Mouse (Mus musculus): Measurements from ENCODE around the gene Lrrk1. TPM values are rescaled to one million over a fixed set of nuclear protein-coding genes. Genes with fewer than 3 reads are reported as not detected.

Lrrk1 gene
- total and polyA plus RNA-seq, 3 experiments = 7.8 to 11.0 (median 9.6) TPM

GRCm38 (mm10) chr7:66292552-66293376 lies 95.4 kb downstream of the Lrrk1 start:
- TF ChIP-seq POLR2A (IDR thresholded peaks at IDR 0.05; ENCODE audit: insufficient read depth, low read depth, low read length) (no peak), CTCF (IDR thresholded peaks at IDR 0.05) (no peak), EP300 (IDR thresholded peaks at IDR 0.05; ENCODE audit: insufficient read depth, low read depth, low read length) (no peak)
- Histone ChIP-seq H3K9ac (ENCODE audit: low read depth, low read length) (no peak overlapping the region), H3K4me1 (ENCODE audit: control insufficient read depth, insufficient read depth, low read length) (no peaks in the 10 kb centered on the region), H3K27ac (no peak overlapping the region), H3K27me3 (ENCODE audit: control insufficient read depth, insufficient read depth, low read length) (no peaks in the 10 kb centered on the region), H3K4me3 (no peak overlapping the region), H3K79me2 (replicated peaks; ENCODE audit: control insufficient read depth, insufficient read depth, low read length) (no peaks in the 10 kb centered on the region), H3K36me3 (ENCODE audit: control insufficient read depth, insufficient read depth, low read length) (no peaks in the 10 kb centered on the region)
- WGBS = 72% methylated on average over 19 of the region's 19 CpGs
- DNase-seq = peak; percentile 41 to 48
- intact Hi-C loops (cut with DNase I) = no loop called here

GRCm38 (mm10) chr7:66292010-66292409 lies 96.1 kb downstream of the Lrrk1 start:
- H3K4me3 ChIP-seq = no peak overlapping the region
- 93% methylated on average over 8 of the region's 8 CpGs for WGBS
- H3K79me2 ChIP-seq (replicated peaks; ENCODE audit: control insufficient read depth, insufficient read depth, low read length) = no peaks in the 10 kb centered on the region
- no peak overlapping the region for H3K9ac ChIP-seq (ENCODE audit: low read depth, low read length)
- no peak overlapping the region for H3K27ac ChIP-seq
- intact Hi-C loops (cut with DNase I) = no loop called here
- no peak for DNase-seq
- no peaks in the 10 kb centered on the region for H3K27me3 ChIP-seq (ENCODE audit: control insufficient read depth, insufficient read depth, low read length)
- H3K36me3 ChIP-seq (ENCODE audit: control insufficient read depth, insufficient read depth, low read length) = no peaks in the 10 kb centered on the region
- no peaks in the 10 kb centered on the region for H3K4me1 ChIP-seq (ENCODE audit: control insufficient read depth, insufficient read depth, low read length)
- TF ChIP-seq CTCF (IDR thresholded peaks at IDR 0.05) = no peak
- TF ChIP-seq EP300 (IDR thresholded peaks at IDR 0.05; ENCODE audit: insufficient read depth, low read depth, low read length) = no peak
- no peak for TF ChIP-seq POLR2A (IDR thresholded peaks at IDR 0.05; ENCODE audit: insufficient read depth, low read depth, low read length)

GRCm38 (mm10) chr7:66282984-66283612 lies 105.1 kb downstream of the Lrrk1 start:
- no peaks in the 10 kb centered on the region for H3K36me3 ChIP-seq (ENCODE audit: control insufficient read depth, insufficient read depth, low read length)
- intact Hi-C loops (cut with DNase I) = no loop called here
- H3K9ac ChIP-seq (ENCODE audit: low read depth, low read length) = no peak overlapping the region
- WGBS = 73% methylated on average over 10 of the region's 10 CpGs
- H3K27ac ChIP-seq = no peak overlapping the region
- H3K4me3 ChIP-seq = no peak overlapping the region
- no peaks in the 10 kb centered on the region for H3K4me1 ChIP-seq (ENCODE audit: control insufficient read depth, insufficient read depth, low read length)
- TF ChIP-seq EP300 (IDR thresholded peaks at IDR 0.05; ENCODE audit: insufficient read depth, low read depth, low read length) (no peak), POLR2A (IDR thresholded peaks at IDR 0.05; ENCODE audit: insufficient read depth, low read depth, low read length) (no peak), CTCF (IDR thresholded peaks at IDR 0.05) (no peak)
- no peak for DNase-seq
- no peaks in the 10 kb centered on the region for H3K79me2 ChIP-seq (replicated peaks; ENCODE audit: control insufficient read depth, insufficient read depth, low read length)
- no peaks in the 10 kb centered on the region for H3K27me3 ChIP-seq (ENCODE audit: control insufficient read depth, insufficient read depth, low read length)

DNA sequence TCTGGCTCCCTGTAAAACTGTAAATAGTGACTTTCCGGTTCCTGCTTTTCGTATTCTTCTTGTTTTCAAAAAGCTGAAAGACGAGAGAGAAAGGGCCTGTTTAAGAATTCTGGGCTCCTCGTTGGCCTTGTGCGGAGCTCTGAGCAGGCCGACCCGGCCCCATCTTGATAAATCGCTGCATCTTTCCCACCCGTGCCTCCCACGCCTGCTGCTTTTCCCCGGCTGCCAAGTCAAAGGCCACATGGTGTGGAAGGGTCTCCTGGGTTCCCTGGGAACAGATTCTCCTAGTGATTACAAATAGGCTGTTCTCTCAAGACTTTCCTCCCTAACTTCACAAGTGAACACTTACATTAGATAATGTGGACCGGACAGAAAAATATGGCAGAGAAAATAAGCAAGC lies 105.9 kb downstream of the Lrrk1 start:
- no peaks in the 10 kb centered on the region for H3K36me3 ChIP-seq (ENCODE audit: control insufficient read depth, insufficient read depth, low read length)
- intact Hi-C loops (cut with DNase I) = no loop called here
- no peaks in the 10 kb centered on the region for H3K27me3 ChIP-seq (ENCODE audit: control insufficient read depth, insufficient read depth, low read length)
- no peak overlapping the region for H3K9ac ChIP-seq (ENCODE audit: low read depth, low read length)
- 65% methylated on average over 12 of the region's 12 CpGs for WGBS
- no peak overlapping the region for H3K27ac ChIP-seq
- TF ChIP-seq CTCF (IDR thresholded peaks at IDR 0.05) (no peak), EP300 (IDR thresholded peaks at IDR 0.05; ENCODE audit: insufficient read depth, low read depth, low read length) (no peak), POLR2A (IDR thresholded peaks at IDR 0.05; ENCODE audit: insufficient read depth, low read depth, low read length) (no peak)
- H3K79me2 ChIP-seq (replicated peaks; ENCODE audit: control insufficient read depth, insufficient read depth, low read length) = no peaks in the 10 kb centered on the region
- no peak for DNase-seq
- H3K4me3 ChIP-seq = no peak overlapping the region
- H3K4me1 ChIP-seq (ENCODE audit: control insufficient read depth, insufficient read depth, low read length) = no peaks in the 10 kb centered on the region

DNA sequence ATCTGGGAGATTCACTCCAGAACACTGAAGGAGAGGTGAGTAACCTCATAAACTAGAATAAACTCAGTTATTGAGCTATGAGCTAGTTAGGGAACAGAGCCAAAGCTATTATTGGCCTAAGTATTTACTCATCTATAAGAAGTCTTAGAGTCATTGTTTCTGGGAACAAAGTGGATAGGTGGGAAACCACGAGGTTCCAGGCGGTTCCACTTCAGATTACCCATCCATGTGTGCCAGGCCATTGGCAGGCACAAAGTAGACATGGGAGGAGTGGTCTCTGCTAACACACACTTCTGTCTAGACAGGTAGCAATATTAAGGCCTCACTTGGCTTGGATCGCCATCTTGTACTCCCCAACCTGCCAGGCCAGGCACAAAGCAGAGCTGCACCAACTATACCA lies 110.1 kb downstream of the Lrrk1 start:
- Histone ChIP-seq H3K27ac (no peak overlapping the region), H3K79me2 (replicated peaks; ENCODE audit: control insufficient read depth, insufficient read depth, low read length) (no peaks in the 10 kb centered on the region), H3K4me1 (ENCODE audit: control insufficient read depth, insufficient read depth, low read length) (no peaks in the 10 kb centered on the region), H3K9ac (ENCODE audit: low read depth, low read length) (no peak overlapping the region), H3K36me3 (ENCODE audit: control insufficient read depth, insufficient read depth, low read length) (no peaks in the 10 kb centered on the region), H3K27me3 (ENCODE audit: control insufficient read depth, insufficient read depth, low read length) (no peaks in the 10 kb centered on the region), H3K4me3 (no peak overlapping the region)
- intact Hi-C loops (cut with DNase I) = no loop called here
- no peak for TF ChIP-seq CTCF (IDR thresholded peaks at IDR 0.05)
- no peak for TF ChIP-seq EP300 (IDR thresholded peaks at IDR 0.05; ENCODE audit: insufficient read depth, low read depth, low read length)
- TF ChIP-seq POLR2A (IDR thresholded peaks at IDR 0.05; ENCODE audit: insufficient read depth, low read depth, low read length) = no peak
- WGBS = 76% methylated on average over 3 of the region's 3 CpGs
- DNase-seq = no peak

DNA sequence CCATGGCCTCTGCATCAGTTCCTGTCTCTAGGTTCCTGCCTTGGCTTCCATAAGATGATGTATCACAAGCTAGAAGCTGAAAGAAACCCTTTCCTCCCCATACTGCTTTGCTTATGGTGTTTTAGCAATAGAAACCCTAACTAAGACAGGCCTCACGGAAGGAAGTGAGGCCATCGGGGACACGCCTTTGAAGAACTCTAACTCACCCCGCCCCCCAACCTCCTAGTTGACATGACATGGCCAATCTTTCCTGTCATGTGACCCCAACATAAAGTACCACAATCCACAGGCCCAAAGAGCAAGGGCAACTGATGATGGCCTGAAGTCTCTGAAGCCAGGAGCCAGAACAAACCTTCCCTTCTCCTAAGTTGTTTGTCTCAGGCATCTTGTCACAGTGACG lies 114.7 kb downstream of the Lrrk1 start:
- TF ChIP-seq CTCF (IDR thresholded peaks at IDR 0.05) (no peak), POLR2A (IDR thresholded peaks at IDR 0.05; ENCODE audit: insufficient read depth, low read depth, low read length) (no peak), EP300 (IDR thresholded peaks at IDR 0.05; ENCODE audit: insufficient read depth, low read depth, low read length) (no peak)
- no peak overlapping the region for H3K4me3 ChIP-seq
- WGBS = 96% methylated on average over 5 of the region's 5 CpGs
- no peaks in the 10 kb centered on the region for H3K36me3 ChIP-seq (ENCODE audit: control insufficient read depth, insufficient read depth, low read length)
- no peak for DNase-seq
- no peaks in the 10 kb centered on the region for H3K4me1 ChIP-seq (ENCODE audit: control insufficient read depth, insufficient read depth, low read length)
- no peak overlapping the region for H3K9ac ChIP-seq (ENCODE audit: low read depth, low read length)
- no peaks in the 10 kb centered on the region for H3K27me3 ChIP-seq (ENCODE audit: control insufficient read depth, insufficient read depth, low read length)
- H3K27ac ChIP-seq = no peak overlapping the region
- intact Hi-C loops (cut with DNase I) = no loop called here
- no peaks in the 10 kb centered on the region for H3K79me2 ChIP-seq (replicated peaks; ENCODE audit: control insufficient read depth, insufficient read depth, low read length)
